Mouse (Mus musculus): ENCODE results near the gene Shank2. TPM values are rescaled to one million over a fixed set of nuclear protein-coding genes. Genes with fewer than 3 reads are reported as not detected.

Gene Shank2
- polyA plus RNA-seq, 1 experiment from 2014 or later, result 0.92 TPM

DNA sequence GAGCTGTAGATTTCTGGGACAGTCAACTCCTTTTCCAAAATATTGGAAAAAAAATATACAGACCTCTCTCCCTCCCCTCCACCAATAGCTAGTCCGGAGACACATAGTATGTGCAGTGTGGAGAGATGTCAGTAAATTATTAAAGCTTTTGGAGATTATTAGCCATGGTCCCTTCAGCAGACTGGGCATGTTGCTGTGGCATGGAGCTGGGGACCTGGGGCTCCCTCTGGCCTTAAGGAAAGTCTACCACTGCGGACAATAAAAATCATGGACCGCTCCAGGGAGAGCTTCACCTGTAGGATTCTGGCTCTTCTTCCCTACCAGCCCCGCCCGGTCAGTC lies 24.3 kb upstream of the Shank2 start:
- no peaks in the 10 kb centered on the region for H3K4me1 ChIP-seq (ENCODE audit: insufficient read depth)
- H3K9ac ChIP-seq (replicated peaks), result no peak overlapping the region
- peak overlapping the region; percentile 49; the same call in 1 of the 2 replicates for H3K4me3 ChIP-seq (ENCODE audit: low read depth, low read length)
- H3K9me3 ChIP-seq (ENCODE audit: low read length), result no peaks in the 10 kb centered on the region
- H3K4me2 ChIP-seq (ENCODE audit: low read depth, low read length), result peak overlapping the region; percentile 77
- TF ChIP-seq EP300 (IDR thresholded peaks at IDR 0.05; ENCODE audit: low read depth), result no peak
- DNase-seq (no peak), ATAC-seq (no peak)
- 16% methylated on average over 5 of the region's 5 CpGs for WGBS (ENCODE audit: insufficient replicate concordance)
- no peaks in the 10 kb centered on the region for H3K36me3 ChIP-seq (replicated peaks; ENCODE audit: insufficient read depth, low read length)
- peaks cover 29% of the 10 kb centered on the region for H3K27me3 ChIP-seq (ENCODE audit: insufficient read depth, low read length)
- no peak overlapping the region for H3K27ac ChIP-seq (ENCODE audit: low read depth)

DNA sequence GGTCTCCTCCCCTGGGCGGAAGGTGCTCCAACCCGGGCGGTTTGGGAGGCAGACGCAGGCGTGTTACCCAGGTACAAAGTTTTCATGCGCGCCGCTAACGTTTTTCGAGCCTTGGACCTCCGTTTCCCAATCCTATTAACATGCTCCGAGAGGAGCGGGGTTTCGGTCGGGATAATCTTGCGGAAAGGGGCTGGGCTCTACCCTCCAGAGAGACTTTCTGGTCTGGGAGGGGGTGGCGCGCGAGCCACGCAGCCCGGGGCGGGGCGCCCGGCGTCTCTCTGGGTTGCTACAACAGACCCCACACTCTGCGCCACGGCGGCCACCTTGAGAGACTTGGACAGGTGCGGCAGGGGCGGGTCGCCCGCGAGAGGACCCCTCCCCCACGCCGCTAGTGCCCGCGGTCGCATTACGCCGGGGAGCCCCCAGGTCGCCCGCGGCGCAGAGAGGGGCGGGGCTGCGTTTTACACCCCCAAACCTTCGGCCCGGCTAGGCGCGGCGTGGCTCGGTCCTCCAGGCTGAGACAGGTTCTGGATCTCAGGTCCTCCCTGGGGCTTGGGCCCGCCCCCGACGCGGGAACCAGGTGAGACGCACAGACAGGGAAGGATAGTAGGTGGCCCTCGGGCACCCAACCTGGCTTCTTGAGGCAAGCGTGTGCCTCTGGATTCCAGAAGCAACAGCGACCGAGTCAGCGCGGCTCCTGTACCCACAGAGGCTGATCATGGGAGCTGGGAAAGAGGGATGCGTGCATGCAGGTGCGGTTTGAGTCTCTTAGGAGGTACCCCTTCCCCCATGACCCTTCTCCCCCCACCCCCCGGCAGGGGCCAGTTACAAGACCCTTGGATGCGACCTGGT lies 23.7 kb upstream of the Shank2 start:
- Histone ChIP-seq H3K27me3 (ENCODE audit: insufficient read depth, low read length) (peaks cover 29% of the 10 kb centered on the region), H3K4me1 (ENCODE audit: insufficient read depth) (no peaks in the 10 kb centered on the region), H3K27ac (ENCODE audit: low read depth) (peak overlapping the region; percentile 11), H3K4me2 (ENCODE audit: low read depth, low read length) (peak overlapping the region; percentile 77), H3K36me3 (replicated peaks; ENCODE audit: insufficient read depth, low read length) (no peaks in the 10 kb centered on the region), H3K4me3 (ENCODE audit: low read depth, low read length) (peak overlapping the region; percentile 49), H3K9me3 (ENCODE audit: low read length) (no peaks in the 10 kb centered on the region), H3K9ac (replicated peaks) (peak overlapping the region; percentile 38)
- WGBS (ENCODE audit: insufficient replicate concordance), result 3% methylated on average over 54 of the region's 67 CpGs
- TF ChIP-seq EP300 (IDR thresholded peaks at IDR 0.05; ENCODE audit: low read depth), result no peak
- TF ChIP-seq CTCF (IDR thresholded peaks at IDR 0.05; ENCODE audit: low read depth), result no peak
- peak; percentile 54 for ATAC-seq
- DNase-seq, result peak; percentile 49

DNA sequence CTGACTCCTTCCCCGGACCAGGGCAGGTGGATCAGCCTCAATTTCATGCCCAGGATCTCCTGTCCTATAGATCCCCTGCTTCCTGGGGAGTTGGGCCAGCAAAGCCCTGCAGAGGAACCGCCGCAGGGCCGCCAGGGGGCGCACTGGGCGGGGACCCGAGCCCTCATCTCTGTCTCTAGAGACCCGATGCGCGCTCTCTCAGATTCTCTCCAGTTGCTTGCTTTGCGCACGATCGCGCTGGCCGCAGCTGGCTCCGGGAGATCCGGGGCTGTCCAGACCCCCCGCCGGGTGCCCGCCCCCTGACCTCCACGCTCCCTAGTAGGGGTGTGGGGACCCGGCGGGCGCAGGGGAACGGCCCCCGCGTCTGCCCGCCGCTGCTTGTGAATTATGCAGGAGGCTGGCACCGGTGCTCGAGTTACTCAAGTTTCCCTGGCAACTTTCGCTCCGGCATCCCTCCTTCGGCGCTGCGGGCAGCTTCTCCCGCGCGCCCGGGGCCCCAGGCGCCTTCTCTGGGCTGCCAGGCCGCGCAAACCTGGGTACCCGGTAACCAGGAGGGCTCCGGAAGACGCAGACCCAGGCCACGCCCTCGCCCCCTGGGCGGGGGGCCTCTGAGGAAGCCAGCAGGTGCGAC lies 22.9 kb upstream of the Shank2 start:
- ATAC-seq, result peak; percentile 87
- peak overlapping the region; percentile 77 for H3K4me2 ChIP-seq (ENCODE audit: low read depth, low read length)
- peak overlapping the region; percentile 49 for H3K4me3 ChIP-seq (ENCODE audit: low read depth, low read length)
- peak; percentile 78 for DNase-seq
- H3K27ac ChIP-seq (ENCODE audit: low read depth), result peak overlapping the region; percentile 11; the same call in 1 of the 2 replicates
- H3K36me3 ChIP-seq (replicated peaks; ENCODE audit: insufficient read depth, low read length), result no peaks in the 10 kb centered on the region
- no peaks in the 10 kb centered on the region for H3K9me3 ChIP-seq (ENCODE audit: low read length)
- H3K4me1 ChIP-seq (ENCODE audit: insufficient read depth), result 0 out of 2 replicates have a peak, but pooled peaks cover 1% of the 10 kb centered on the region
- peaks cover 29% of the 10 kb centered on the region for H3K27me3 ChIP-seq (ENCODE audit: insufficient read depth, low read length)
- 2% methylated on average over 38 of the region's 50 CpGs for WGBS (ENCODE audit: insufficient replicate concordance)
- peak overlapping the region; percentile 49 for H3K9ac ChIP-seq (replicated peaks)
- TF ChIP-seq EP300 (IDR thresholded peaks at IDR 0.05; ENCODE audit: low read depth), result no peak
- peak; percentile 77 for TF ChIP-seq CTCF (IDR thresholded peaks at IDR 0.05; ENCODE audit: low read depth)

DNA sequence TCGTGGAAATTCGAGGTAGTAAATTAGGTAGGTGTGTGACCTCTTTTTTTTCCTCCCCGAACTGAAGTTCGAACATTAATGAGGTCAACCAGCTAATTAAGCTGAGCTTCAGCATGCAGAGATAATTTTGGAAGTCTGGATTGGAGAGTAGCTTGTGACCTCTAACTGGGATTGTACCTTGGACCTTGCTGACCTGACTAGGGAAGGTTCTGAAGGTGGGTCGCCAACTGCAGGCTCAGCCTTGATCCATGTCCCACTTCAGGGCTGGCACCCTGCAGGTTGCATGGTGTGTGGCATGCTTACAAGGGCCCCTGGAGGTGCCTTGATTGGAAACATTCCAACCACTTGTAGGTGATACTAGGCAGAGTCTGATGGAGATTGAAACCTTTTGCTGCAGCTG lies 21.7 kb upstream of the Shank2 start:
- TF ChIP-seq EP300 (IDR thresholded peaks at IDR 0.05; ENCODE audit: low read depth) (no peak), CTCF (IDR thresholded peaks at IDR 0.05; ENCODE audit: low read depth) (no peak)
- no peak for ATAC-seq
- peak overlapping the region; percentile 49; the same call in 1 of the 2 replicates for H3K4me3 ChIP-seq (ENCODE audit: low read depth, low read length)
- no peaks in the 10 kb centered on the region for H3K36me3 ChIP-seq (replicated peaks; ENCODE audit: insufficient read depth, low read length)
- H3K4me2 ChIP-seq (ENCODE audit: low read depth, low read length), result peak overlapping the region; percentile 77
- no peaks in the 10 kb centered on the region for H3K9me3 ChIP-seq (ENCODE audit: low read length)
- H3K4me1 ChIP-seq (ENCODE audit: insufficient read depth), result 0 out of 2 replicates have a peak, but pooled peaks cover 3% of the 10 kb centered on the region
- WGBS (ENCODE audit: insufficient replicate concordance), result 33% methylated on average over 5 of the region's 5 CpGs
- H3K27ac ChIP-seq (ENCODE audit: low read depth), result no peak overlapping the region
- H3K27me3 ChIP-seq (ENCODE audit: insufficient read depth, low read length), result peaks cover 29% of the 10 kb centered on the region
- no peak for DNase-seq
- no peak overlapping the region for H3K9ac ChIP-seq (replicated peaks)

DNA sequence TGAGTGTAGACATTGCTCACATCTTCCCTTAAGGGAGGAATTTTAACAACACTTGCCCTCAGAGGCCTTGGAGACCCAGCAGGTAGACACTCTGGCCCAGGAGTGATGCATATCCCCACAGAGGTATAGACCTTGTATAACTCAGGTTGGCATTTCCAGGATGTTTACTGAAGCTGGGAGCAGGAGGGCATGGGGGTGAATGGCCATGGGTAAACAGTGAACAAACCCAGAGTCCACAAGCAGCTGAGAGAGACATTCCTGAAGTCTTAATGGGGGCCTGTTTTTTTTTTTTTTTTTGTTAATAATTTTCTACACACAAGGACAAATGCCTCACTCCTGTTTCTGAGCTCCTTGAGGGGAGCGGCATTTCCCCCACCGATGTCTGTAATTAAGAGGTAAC lies 15.4 kb upstream of the Shank2 start:
- Histone ChIP-seq H3K4me2 (ENCODE audit: low read depth, low read length) (peak overlapping the region; percentile 55), H3K27me3 (ENCODE audit: insufficient read depth, low read length) (no peaks in the 10 kb centered on the region), H3K9ac (replicated peaks) (no peak overlapping the region; the same call in 1 of the 2 replicates), H3K4me3 (ENCODE audit: low read depth, low read length) (no peak overlapping the region), H3K4me1 (ENCODE audit: insufficient read depth) (peaks cover 8% of the 10 kb centered on the region; the same call in 1 of the 2 replicates), H3K9me3 (ENCODE audit: low read length) (no peaks in the 10 kb centered on the region), H3K36me3 (replicated peaks; ENCODE audit: insufficient read depth, low read length) (no peaks in the 10 kb centered on the region), H3K27ac (ENCODE audit: low read depth) (peak overlapping the region; percentile 70)
- 50% methylated on average over 2 of the region's 2 CpGs for WGBS (ENCODE audit: insufficient replicate concordance)
- TF ChIP-seq CTCF (IDR thresholded peaks at IDR 0.05; ENCODE audit: low read depth) (no peak), EP300 (IDR thresholded peaks at IDR 0.05; ENCODE audit: low read depth) (0 out of 2 replicates have a peak, but pooled peaks have one; percentile 21)
- peak; percentile 83 for ATAC-seq
- peak; percentile 31 for DNase-seq

DNA sequence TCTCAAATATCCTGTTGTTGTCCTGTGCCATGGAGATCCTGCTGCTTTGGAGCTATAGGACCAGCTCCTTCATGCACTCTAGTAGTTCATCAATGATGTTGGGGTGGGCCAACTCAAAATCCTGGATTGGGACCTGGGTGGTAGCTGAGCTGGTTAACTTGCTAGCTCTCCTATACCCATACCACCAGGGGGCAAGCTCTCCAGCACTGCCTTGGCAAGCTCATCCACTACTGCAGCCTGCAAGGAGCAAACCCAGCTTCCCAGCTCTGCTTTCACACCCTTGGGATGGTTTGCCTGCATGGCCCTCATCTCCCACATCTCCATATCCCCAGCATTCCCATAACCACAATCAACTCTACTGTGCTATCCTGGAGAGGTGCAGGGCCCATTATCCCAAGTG lies 10.6 kb upstream of the Shank2 start:
- Histone ChIP-seq H3K4me3 (ENCODE audit: low read depth, low read length) (no peak overlapping the region), H3K36me3 (replicated peaks; ENCODE audit: insufficient read depth, low read length) (no peaks in the 10 kb centered on the region), H3K9ac (replicated peaks) (no peak overlapping the region), H3K27me3 (ENCODE audit: insufficient read depth, low read length) (no peaks in the 10 kb centered on the region), H3K4me2 (ENCODE audit: low read depth, low read length) (no peak overlapping the region), H3K4me1 (ENCODE audit: insufficient read depth) (peaks cover 4% of the 10 kb centered on the region; the same call in 1 of the 2 replicates), H3K27ac (ENCODE audit: low read depth) (no peak overlapping the region), H3K9me3 (ENCODE audit: low read length) (no peaks in the 10 kb centered on the region)
- ATAC-seq (no peak), DNase-seq (no peak)
- TF ChIP-seq EP300 (IDR thresholded peaks at IDR 0.05; ENCODE audit: low read depth) (no peak), CTCF (IDR thresholded peaks at IDR 0.05; ENCODE audit: low read depth) (peak; percentile 22; the same call in 1 of the 2 replicates)

Measured in liver, postnatal 0 days (tissue).